Mouse (Mus musculus): Measurements from ENCODE around the gene Gm18596.
"Not testable (repeated sequence)": the region's sequence is repeated elsewhere in the genome, so short reads cannot be mapped to it uniquely, and the experiment has no call there.

The Gm18596 gene

GRCm38 (mm10) chr10:77713734-77714133 is 28.7 kb downstream of the Gm18596 start:
- no peak for DNase-seq (ENCODE audit: extremely low read depth, low read depth, low spot score)

- not testable (repeated sequence) for DNase-seq (ENCODE audit: extremely low read depth, low read depth, low spot score)
Observed at GRCm38 (mm10) chr10:77711157-77711556, 31.3 kb downstream of the Gm18596 start, which contains the start of gene Gm10024. Gene Gm10024, plus strand, starts transcription at chr10:77711457.

GRCm38 (mm10) chr10:77709831-77710230 is 32.6 kb downstream of the Gm18596 start:
- no peak for DNase-seq (ENCODE audit: extremely low read depth, low read depth, low spot score)

- no peak for DNase-seq (ENCODE audit: extremely low read depth, low read depth, low spot score)
Observed at GRCm38 (mm10) chr10:77706326-77706725, 36.1 kb downstream of the Gm18596 start, which contains the start of gene Gm10272. Gene Gm10272, plus strand, starts transcription at chr10:77706626.

- DNase-seq (ENCODE audit: extremely low read depth, low read depth, low spot score), result no peak
Observed at GRCm38 (mm10) chr10:77697133-77697532, 45.3 kb downstream of the Gm18596 start, which contains the start of gene Gm9508. Gene Gm9508, minus strand, starts transcription at chr10:77697233.

Data from fat pad, adult 2 months (tissue).